Mouse (Mus musculus) lung, adult 2 months (tissue): ENCODE measurements at regions not wholly inside any gene's neighbourhood (a gene's known extent, or its start where the extent isn't known, plus 50 kb on each side); places are given as distances from the start of the nearest gene placed in this dataset.

ENCODE experiments used
- DNase-seq: peaks from one replicate; pipeline ENCODE4 v3.0.0; 2022
- H3K4me1 ChIP-seq: fragments of 200-500 bp; 2 replicates; pipeline ENCODE4 v1.6.1; 2011; ENCODE audit warnings: low read length; ENCODE audit not compliant: control insufficient read depth, insufficient read depth
- H3K4me3 ChIP-seq: fragments of 200-500 bp; replicated peaks from 2 replicates; pipeline ENCODE3; 2011; ENCODE audit warnings: low read depth, mild to moderate bottlenecking, control low read depth, low read length; ENCODE audit errors: extremely low read depth
- CTCF ChIP-seq: fragments of 200-500 bp; IDR thresholded peaks from 2 replicates; pipeline ENCODE4 v1.5.1; 2011; ENCODE audit warnings: mild to moderate bottlenecking, low read length, control low read depth; ENCODE audit not compliant: insufficient read depth
- POLR2A ChIP-seq: fragments of 200-500 bp; IDR thresholded peaks from 2 replicates; pipeline ENCODE4 v1.6.1; 2011; ENCODE audit warnings: low read depth, mild to moderate bottlenecking, control low read depth, low read length, borderline replicate concordance; ENCODE audit errors: extremely low read depth
- WGBS: fragments of 180-500 bp; shearing (Covaris S2); methylation state at CpG from one replicate; pipeline ENCODE4 v1.1.7; 2018; 5-methylcytosine and 5-hydroxymethylcytosine counted together

- TF ChIP-seq CTCF: no peak
- no peak for TF ChIP-seq POLR2A
- 67% methylated on average over 6 of the region's 6 CpGs for WGBS
- no peak overlapping the region for H3K4me3 ChIP-seq
- DNase-seq: no peak
- H3K4me1 ChIP-seq: no peaks in the 10 kb centered on the region
Measured at GRCm38 (mm10) chr12:39526535-39527215, 511.1 kb downstream of the Arl4a start.

- TF ChIP-seq POLR2A (no peak), CTCF (no peak)
- DNase-seq: no peak
- WGBS: 79% methylated on average over 4 of the region's 4 CpGs
- Histone ChIP-seq H3K4me3 (no peak overlapping the region), H3K4me1 (no peaks in the 10 kb centered on the region)
Measured at GRCm38 (mm10) chr12:39515690-39516089, 522.1 kb downstream of the Arl4a start.

- Histone ChIP-seq H3K4me1 (no peaks in the 10 kb centered on the region), H3K4me3 (no peak overlapping the region)
- TF ChIP-seq CTCF (no peak), POLR2A (no peak)
- WGBS: 82% methylated on average over 5 of the region's 5 CpGs
- DNase-seq: no peak
Measured at GRCm38 (mm10) chr12:39510855-39511254, 527.0 kb downstream of the Arl4a start.

GRCm38 (mm10) chr12:39510073-39510812, 527.6 kb downstream of the Arl4a start:
- TF ChIP-seq CTCF (peak; percentile 54), POLR2A (no peak)
- DNase-seq: peak; percentile 31
- 29% methylated on average over 13 of the region's 13 CpGs for WGBS
- H3K4me3 ChIP-seq: no peak overlapping the region
- no peaks in the 10 kb centered on the region for H3K4me1 ChIP-seq

GRCm38 (mm10) chr12:39496203-39496602, 541.6 kb downstream of the Arl4a start:
- H3K4me3 ChIP-seq: no peak overlapping the region
- no peaks in the 10 kb centered on the region for H3K4me1 ChIP-seq
- TF ChIP-seq POLR2A: no peak
- no peak for TF ChIP-seq CTCF
- WGBS: 37% methylated on average over 2 of the region's 2 CpGs
- no peak for DNase-seq

- H3K4me3 ChIP-seq: no peak overlapping the region
- WGBS: 58% methylated on average over 6 of the region's 6 CpGs
- no peaks in the 10 kb centered on the region for H3K4me1 ChIP-seq
- TF ChIP-seq POLR2A (no peak), CTCF (no peak)
- no peak for DNase-seq
Measured at GRCm38 (mm10) chr12:39493578-39494218, 544.1 kb downstream of the Arl4a start.

GRCm38 (mm10) chr12:39493114-39493513, 544.7 kb downstream of the Arl4a start:
- WGBS: 61% methylated on average over 8 of the region's 8 CpGs
- TF ChIP-seq POLR2A: no peak
- no peak for TF ChIP-seq CTCF
- no peak overlapping the region for H3K4me3 ChIP-seq
- no peak for DNase-seq
- no peaks in the 10 kb centered on the region for H3K4me1 ChIP-seq

- TF ChIP-seq POLR2A (no peak), CTCF (no peak)
- Histone ChIP-seq H3K4me3 (no peak overlapping the region), H3K4me1 (no peaks in the 10 kb centered on the region)
- DNase-seq: no peak
Measured at GRCm38 (mm10) chr12:39472984-39473383, 564.8 kb downstream of the Arl4a start.
